Mouse (Mus musculus) megakaryocyte-erythroid progenitor cell, adult 5 weeks (primary cell): ENCODE data around the gene Sec11a. TPM values are rescaled to one million over a fixed set of nuclear protein-coding genes. Genes with fewer than 3 reads are reported as not detected.

Experiments used
- polyA plus RNA-seq: library from polyadenylated mRNA; stranded (reverse); fragments of >175 nt; gene quantifications from 2 replicates; pipeline ENCODE4 v1.2.3, GENCODE M21; 2012

Sec11a gene
- polyA plus RNA-seq = 9.3 and 9.7 TPM in 2 replicates

DNA sequence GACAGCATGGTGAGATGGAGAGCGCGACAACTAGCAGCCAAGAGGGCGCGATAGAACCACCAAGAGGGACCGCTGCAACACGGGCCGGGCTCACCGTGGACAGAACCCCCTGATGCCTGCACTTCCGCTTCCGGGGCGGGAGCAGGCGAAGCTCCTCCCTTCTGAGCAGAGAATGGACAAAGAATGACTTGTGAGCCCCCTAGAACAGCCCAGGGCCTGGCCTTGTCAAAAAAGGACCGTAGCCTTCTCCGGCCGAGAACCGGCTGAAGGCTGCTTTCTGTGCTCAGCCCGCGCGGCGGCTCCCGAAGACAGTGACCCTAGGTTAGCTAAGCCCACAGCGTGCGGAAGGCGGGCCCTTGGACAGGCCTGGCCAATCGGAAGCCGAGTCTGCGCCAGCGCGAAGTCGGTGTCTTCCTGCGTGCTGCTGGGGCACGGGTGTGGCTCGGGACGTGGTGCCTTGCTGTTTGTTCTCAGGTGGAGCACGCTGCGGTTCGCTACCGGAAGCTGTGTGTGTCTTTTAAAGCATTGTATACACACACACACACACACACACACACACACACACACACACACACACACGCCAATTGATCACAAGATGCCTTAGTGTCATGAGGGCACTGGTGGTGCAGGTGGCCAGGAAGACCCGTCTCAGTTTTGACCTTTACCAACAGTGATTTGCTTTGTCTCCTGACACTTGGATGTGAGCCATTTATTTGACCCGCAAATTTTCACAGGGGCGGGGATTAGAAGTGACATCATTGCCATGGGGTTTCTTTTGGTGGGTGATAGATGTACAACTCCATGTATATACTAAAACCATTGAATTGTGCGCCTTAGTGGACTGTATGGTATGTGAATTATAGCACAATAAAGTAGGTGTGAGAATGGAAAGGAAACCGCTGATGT is at the start of gene Sec11a:
Gene Sec11a, minus strand, starts transcription at position 336 of the 906 bp plus-strand sequence.

DNA sequence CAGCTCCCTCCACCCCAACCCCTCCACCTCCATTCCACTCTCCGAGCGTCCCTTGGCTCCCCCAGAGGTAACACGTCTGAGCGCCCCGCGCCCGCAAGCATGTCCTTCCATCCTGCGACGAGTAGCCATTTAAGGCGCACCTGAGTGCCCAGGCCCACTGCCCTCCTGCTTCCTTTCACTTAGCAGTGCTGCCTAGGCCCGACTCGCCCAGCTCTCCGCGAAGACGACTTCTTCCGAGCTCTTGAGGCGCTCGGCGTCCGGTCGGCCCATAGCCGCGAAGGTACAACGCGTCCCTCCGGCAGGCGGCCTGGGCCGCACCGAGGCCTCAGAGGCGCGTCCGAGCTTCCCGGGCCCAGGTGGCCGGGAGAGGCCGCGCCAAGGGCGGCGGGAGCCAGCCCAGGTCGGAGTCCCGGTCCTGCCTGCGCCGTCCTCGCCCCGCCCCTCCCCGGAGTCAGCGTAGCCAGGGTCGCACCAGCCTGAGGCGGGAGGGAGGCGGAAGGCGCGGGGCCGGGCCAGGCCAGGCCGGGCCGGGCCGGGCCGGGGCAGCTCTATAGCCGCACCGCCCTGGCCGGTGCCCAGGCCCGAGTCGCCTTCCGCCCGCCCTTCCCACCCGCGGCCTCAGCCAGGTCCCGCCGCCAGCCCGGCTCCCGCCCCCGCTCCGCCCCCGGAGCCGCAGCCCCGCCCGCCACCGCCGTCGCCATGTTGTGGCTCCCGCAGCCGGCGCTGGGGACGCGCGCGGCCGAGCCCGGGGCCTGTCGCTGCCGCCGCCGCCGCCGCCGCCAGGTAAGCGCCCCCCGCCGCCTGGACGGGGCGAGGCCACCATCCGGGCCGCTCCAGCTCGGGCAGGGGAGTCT is 45.6 kb upstream of the Sec11a start, which contains the start of gene Zfp592:
Gene Zfp592, plus strand, starts transcription at position 702 of the 854 bp plus-strand sequence.

DNA sequence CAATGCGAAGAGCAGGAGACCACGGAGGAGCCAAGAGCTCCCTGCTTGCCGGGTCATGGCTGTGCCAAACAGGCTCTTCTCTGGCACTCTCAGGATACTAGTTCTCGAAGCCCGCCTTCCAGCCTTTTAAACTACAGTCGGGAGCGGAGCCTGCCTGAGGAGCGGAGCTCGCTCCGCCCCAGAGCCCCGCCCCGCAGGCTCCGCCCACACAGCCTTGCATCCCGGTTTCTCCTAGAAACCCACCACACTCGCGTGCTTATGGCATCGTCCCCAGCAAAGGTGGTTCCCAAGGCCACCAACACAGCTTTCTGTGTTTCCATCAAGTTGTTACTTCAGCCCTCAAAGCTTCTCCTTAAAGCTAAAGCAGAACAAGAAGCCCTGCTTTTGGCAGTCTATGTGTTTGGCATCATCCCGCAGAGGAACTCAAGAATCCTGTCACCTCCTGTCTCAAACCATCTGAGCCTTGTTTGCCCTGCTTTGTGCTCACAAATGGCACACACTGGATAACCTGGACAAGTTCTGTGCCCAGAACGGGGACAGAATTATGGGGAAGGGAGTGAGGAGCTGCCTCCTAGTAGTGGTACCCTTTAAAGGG is 42.6 kb downstream of the Sec11a start, which contains the start of gene Nmb:
Gene Nmb, minus strand, starts transcription at position 156 of the 595 bp plus-strand sequence.

DNA sequence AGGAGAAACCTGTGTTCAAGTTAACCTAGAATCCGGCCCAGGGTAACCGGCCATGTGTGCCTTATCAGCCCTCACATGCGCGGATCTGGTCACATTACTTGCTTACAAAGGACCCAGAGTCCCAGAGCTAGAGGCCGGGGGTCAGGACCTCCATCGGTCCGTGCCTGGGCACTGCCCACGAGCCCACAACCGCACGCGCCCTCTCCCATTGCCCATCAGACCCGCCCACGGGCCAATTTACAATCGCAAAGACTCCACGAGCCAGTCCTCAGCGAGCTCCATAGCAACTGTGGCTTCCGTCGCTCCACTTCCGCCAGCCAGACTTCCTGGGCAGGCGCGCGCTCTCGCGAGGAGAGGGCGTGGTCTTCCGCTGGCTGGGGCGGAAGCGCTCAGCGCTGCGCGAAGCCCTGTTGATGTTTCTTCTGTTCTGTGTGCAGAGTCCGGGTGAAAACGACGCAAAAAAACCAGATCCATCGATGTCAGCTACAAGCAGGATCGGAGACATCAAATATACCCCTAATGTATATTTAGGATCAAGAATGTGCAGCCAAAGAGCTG is 46.6 kb downstream of the Sec11a start, which contains the start of gene Wdr73:
Gene Wdr73, minus strand, starts transcription at position 326 of the 558 bp plus-strand sequence.

GRCm38 (mm10) chr7:80860729-80861274 is 86.8 kb downstream of the Sec11a start, which contains the start of gene Zscan2:
Gene Zscan2, plus strand, starts transcription at chr7:80860920.

Other genes starting within 250 kb of the Sec11a start
- gene Iqgap1, start 121.8 kb downstream of the Sec11a start, polyA plus RNA-seq = 14.1 and 16.4 TPM in 2 replicates
- gene Zscan2, start 86.9 kb downstream of the Sec11a start, polyA plus RNA-seq = 13.1 TPM in 2 replicates
- gene Wdr73, start 46.5 kb downstream of the Sec11a start, polyA plus RNA-seq = 9.8 and 10.0 TPM in 2 replicates
- gene Nmb, start 42.7 kb downstream of the Sec11a start, polyA plus RNA-seq = 1.4 and 3.8 TPM in 2 replicates
- gene Zfp592, start 45.9 kb upstream of the Sec11a start, polyA plus RNA-seq = 48.2 and 48.7 TPM in 2 replicates
- 0.33 and 0.45 TPM in 2 replicates for gene Alpk3, start 109.8 kb upstream of the Sec11a start, polyA plus RNA-seq
- gene Slc28a1, start 167.0 kb upstream of the Sec11a start, polyA plus RNA-seq = not detected in 2 replicates